Mouse (Mus musculus) midbrain, embryonic 16.5 days (tissue): ENCODE measurements at regions not wholly inside any gene's neighbourhood (a gene's known extent, or its start where the extent isn't known, plus 50 kb on each side); places are given as distances from the start of the nearest gene placed in this dataset.

Experiments used
- ATAC-seq: fragments of 200-750 bp; cut with Nextera tagmentation; 2 replicates; pipeline ENCODE4 v1.8.0; 2017; ENCODE audit warnings: moderate TSS enrichment
- H3K27ac ChIP-seq: fragments of 300-500 bp; sonication (generic); 2 replicates; pipeline ENCODE4 v1.5.1; 2014; ENCODE audit warnings: mild to moderate bottlenecking, low read length, mixed read lengths
- H3K27me3 ChIP-seq: fragments of 300-500 bp; sonication (generic); 2 replicates; pipeline ENCODE4 v1.6.1; 2014; ENCODE audit warnings: low read depth, low read length, mixed read lengths; ENCODE audit not compliant: control insufficient read depth, insufficient read depth
- H3K36me3 ChIP-seq: fragments of 300-500 bp; sonication (generic); 2 replicates; pipeline ENCODE4 v1.6.1; 2014; ENCODE audit warnings: mild to moderate bottlenecking, low read length, moderate library complexity, mixed read lengths; ENCODE audit not compliant: control insufficient read depth, insufficient read depth
- H3K4me1 ChIP-seq: fragments of 300-500 bp; sonication (generic); 2 replicates; pipeline ENCODE4 v1.6.1; 2014; ENCODE audit warnings: mild to moderate bottlenecking, low read length, mixed read lengths; ENCODE audit not compliant: control insufficient read depth, insufficient read depth
- H3K4me2 ChIP-seq: fragments of 300-500 bp; sonication (generic); 2 replicates; pipeline ENCODE4 v1.6.1; 2014; ENCODE audit warnings: mild to moderate bottlenecking, low read length, mixed read lengths
- H3K4me3 ChIP-seq: fragments of 300-500 bp; sonication (generic); 2 replicates; pipeline ENCODE4 v1.5.1; 2014; ENCODE audit warnings: low read depth, mild to moderate bottlenecking, low read length, moderate library complexity, mixed read lengths
- H3K9ac ChIP-seq: fragments of 300-500 bp; sonication (generic); 2 replicates; pipeline ENCODE4 v1.6.1; 2014; ENCODE audit warnings: low read depth, low read length, mixed read lengths
- H3K9me3 ChIP-seq: fragments of 300-500 bp; sonication (generic); replicated peaks from 2 replicates; pipeline ENCODE4 v1.6.1; 2014; ENCODE audit warnings: mild to moderate bottlenecking, low read length, mixed read lengths; ENCODE audit not compliant: control insufficient read depth, poor library complexity, severe bottlenecking
- WGBS: fragments of 180-500 bp; shearing (Covaris S2); extraction: QIAGEN DNeasy Blood & Tissue Kit; methylation state at CpG from one replicate; pipeline ENCODE4 v1.1.7; 2014; 5-methylcytosine and 5-hydroxymethylcytosine counted together

- Histone ChIP-seq H3K36me3 (no peaks in the 10 kb centered on the region), H3K9ac (no peak overlapping the region), H3K4me2 (no peak overlapping the region), H3K9me3 (no peaks in the 10 kb centered on the region), H3K27me3 (no peaks in the 10 kb centered on the region), H3K27ac (no peak overlapping the region), H3K4me1 (peaks cover 3% of the 10 kb centered on the region; the same call in 1 of the 2 replicates), H3K4me3 (no peak overlapping the region)
- WGBS = 77% methylated on average over 5 of the region's 5 CpGs
- no peak for ATAC-seq
Measured at GRCm38 (mm10) chr3:4544730-4545129, 1205.9 kb upstream of the Gm8797 start.

GRCm38 (mm10) chr3:4546103-4546833, 1204.3 kb upstream of the Gm8797 start:
- Histone ChIP-seq H3K9me3 (no peaks in the 10 kb centered on the region), H3K9ac (no peak overlapping the region), H3K4me3 (no peak overlapping the region), H3K27me3 (no peaks in the 10 kb centered on the region), H3K36me3 (no peaks in the 10 kb centered on the region), H3K4me2 (no peak overlapping the region), H3K27ac (peak overlapping the region; percentile 38; the same call in 1 of the 2 replicates), H3K4me1 (peaks cover 3% of the 10 kb centered on the region; the same call in 1 of the 2 replicates)
- ATAC-seq = peak; percentile 96
- WGBS = 34% methylated on average over 3 of the region's 3 CpGs

GRCm38 (mm10) chr3:4560664-4561063, 1189.9 kb upstream of the Gm8797 start:
- Histone ChIP-seq H3K27me3 (no peaks in the 10 kb centered on the region), H3K36me3 (no peaks in the 10 kb centered on the region), H3K9ac (no peak overlapping the region), H3K4me1 (no peaks in the 10 kb centered on the region), H3K27ac (no peak overlapping the region), H3K4me3 (no peak overlapping the region), H3K4me2 (no peak overlapping the region), H3K9me3 (no peaks in the 10 kb centered on the region)
- 100% methylated on average over 1 of the region's 1 CpGs for WGBS
- no peak for ATAC-seq

- H3K4me3 ChIP-seq = no peak overlapping the region
- H3K27ac ChIP-seq = no peak overlapping the region
- no peak overlapping the region for H3K9ac ChIP-seq
- WGBS = 84% methylated on average over 3 of the region's 3 CpGs
- no peak overlapping the region for H3K4me2 ChIP-seq
- H3K27me3 ChIP-seq = no peaks in the 10 kb centered on the region
- no peak for ATAC-seq
- no peaks in the 10 kb centered on the region for H3K4me1 ChIP-seq
- no peaks in the 10 kb centered on the region for H3K36me3 ChIP-seq
- no peaks in the 10 kb centered on the region for H3K9me3 ChIP-seq
Measured at GRCm38 (mm10) chr3:4582500-4582899, 1168.1 kb upstream of the Gm8797 start.

- no peaks in the 10 kb centered on the region for H3K4me1 ChIP-seq
- H3K27ac ChIP-seq = no peak overlapping the region
- no peak overlapping the region for H3K4me2 ChIP-seq
- no peak overlapping the region for H3K4me3 ChIP-seq
- ATAC-seq = no peak
- H3K27me3 ChIP-seq = no peaks in the 10 kb centered on the region
- H3K36me3 ChIP-seq = no peaks in the 10 kb centered on the region
- no peak overlapping the region for H3K9ac ChIP-seq
- no peaks in the 10 kb centered on the region for H3K9me3 ChIP-seq
Measured at GRCm38 (mm10) chr3:4593977-4594523, 1156.6 kb upstream of the Gm8797 start.

GRCm38 (mm10) chr3:4594541-4594940, 1156.1 kb upstream of the Gm8797 start:
- Histone ChIP-seq H3K9me3 (no peaks in the 10 kb centered on the region), H3K36me3 (no peaks in the 10 kb centered on the region), H3K4me3 (no peak overlapping the region), H3K9ac (no peak overlapping the region), H3K4me1 (no peaks in the 10 kb centered on the region), H3K4me2 (no peak overlapping the region), H3K27ac (no peak overlapping the region), H3K27me3 (no peaks in the 10 kb centered on the region)
- WGBS = 83% methylated on average over 4 of the region's 4 CpGs
- ATAC-seq = no peak
